Mouse (Mus musculus) forelimb bud, embryonic 11.5 days (tissue): ENCODE data around the gene Mgat5.

Source experiments
- DNase-seq: peaks from one replicate; pipeline ENCODE4 v3.0.0-alpha.2; 2012; ENCODE audit warnings: low read depth, low spot score

The Mgat5 gene

GRCm38 (mm10) chr1:127204817-127205485, at the start of gene Mgat5:
TSS of gene Mgat5 (plus strand) at chr1:127205015.
- peak; percentile 90 for DNase-seq

GRCm38 (mm10) chr1:127160118-127160760, 44.6 kb upstream of the Mgat5 start:
- DNase-seq, result no peak

- no peak for DNase-seq
Measured at GRCm38 (mm10) chr1:127164589-127165160, 40.1 kb upstream of the Mgat5 start.

- no peak for DNase-seq
Measured at GRCm38 (mm10) chr1:127166521-127166920, 38.3 kb upstream of the Mgat5 start.

- DNase-seq, result no peak
Measured at GRCm38 (mm10) chr1:127167586-127167985, 37.2 kb upstream of the Mgat5 start.

GRCm38 (mm10) chr1:127168205-127168604, 36.6 kb upstream of the Mgat5 start:
- DNase-seq, result no peak

GRCm38 (mm10) chr1:127169516-127169915, 35.3 kb upstream of the Mgat5 start:
- DNase-seq, result no peak

GRCm38 (mm10) chr1:127171361-127171760, 33.5 kb upstream of the Mgat5 start:
- DNase-seq, result no peak

- DNase-seq, result no peak
Measured at GRCm38 (mm10) chr1:127173448-127173847, 31.4 kb upstream of the Mgat5 start.

GRCm38 (mm10) chr1:127192396-127192795, 12.4 kb upstream of the Mgat5 start:
- DNase-seq, result no peak

GRCm38 (mm10) chr1:127199186-127199585, 5.6 kb upstream of the Mgat5 start:
- DNase-seq, result no peak

GRCm38 (mm10) chr1:127202360-127202759, 2.5 kb upstream of the Mgat5 start:
- DNase-seq, result no peak

GRCm38 (mm10) chr1:127203231-127203764, 1.5 kb upstream of the Mgat5 start:
- DNase-seq, result no peak

GRCm38 (mm10) chr1:127205501-127206019, 745 bp downstream of the Mgat5 start:
- DNase-seq, result no peak

GRCm38 (mm10) chr1:127206020-127206641, 1.3 kb downstream of the Mgat5 start:
- DNase-seq, result peak; percentile 12

GRCm38 (mm10) chr1:127206881-127207555, 2.2 kb downstream of the Mgat5 start:
- DNase-seq, result no peak

GRCm38 (mm10) chr1:127208167-127208566, 3.4 kb downstream of the Mgat5 start:
- DNase-seq, result no peak

- DNase-seq, result no peak
Measured at GRCm38 (mm10) chr1:127212812-127213211, 8.0 kb downstream of the Mgat5 start.

GRCm38 (mm10) chr1:127213434-127213833, 8.6 kb downstream of the Mgat5 start:
- no peak for DNase-seq

- DNase-seq, result no peak
Measured at GRCm38 (mm10) chr1:127214585-127215232, 9.9 kb downstream of the Mgat5 start.

- no peak for DNase-seq
Measured at GRCm38 (mm10) chr1:127216979-127217378, 12.2 kb downstream of the Mgat5 start.
